Mouse (Mus musculus) mouse trophoblast stem cell (cell line): ENCODE measurements around the gene Cmss1.

Experiments
- in situ Hi-C, 2 experiments: fragments of 300-500 bp; cut with MseI, MboI; formaldehyde crosslinking; loops; 2 replicates in 1 of 2; 3 replicates in 1 of 2; pipeline ENCODE4 v1.15.1; 2025

Gene Cmss1

DNA sequence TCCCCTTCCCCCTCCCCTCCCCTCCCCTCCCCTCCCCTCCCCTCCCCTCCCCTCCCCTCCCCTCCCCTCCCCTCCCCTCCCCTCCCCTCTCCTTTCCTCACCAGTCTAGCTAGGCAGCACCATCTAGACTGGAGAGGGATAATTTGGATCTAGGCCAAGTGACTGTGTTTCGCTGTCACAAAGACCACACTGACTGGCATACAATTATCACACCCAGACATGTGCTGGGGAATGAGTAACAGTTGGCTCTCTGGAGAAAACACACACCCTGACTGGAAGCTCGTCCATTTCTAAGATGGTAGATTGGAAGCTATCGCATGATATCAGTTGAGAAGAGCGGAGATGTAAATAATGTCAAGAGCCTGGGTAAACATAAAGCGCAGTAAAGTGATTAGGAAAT lies 126.9 kb downstream of the Cmss1 start:
- in situ Hi-C loops, result no loop called here

GRCm38 (mm10) chr16:57478451-57478850 lies 128.2 kb downstream of the Cmss1 start:
- in situ Hi-C loops, result no loop called here

- in situ Hi-C loops, result no loop called here
Measured at GRCm38 (mm10) chr16:57473415-57474085, 133.1 kb downstream of the Cmss1 start.

GRCm38 (mm10) chr16:57471071-57471470 lies 135.6 kb downstream of the Cmss1 start:
- in situ Hi-C loops, result no loop called here

DNA sequence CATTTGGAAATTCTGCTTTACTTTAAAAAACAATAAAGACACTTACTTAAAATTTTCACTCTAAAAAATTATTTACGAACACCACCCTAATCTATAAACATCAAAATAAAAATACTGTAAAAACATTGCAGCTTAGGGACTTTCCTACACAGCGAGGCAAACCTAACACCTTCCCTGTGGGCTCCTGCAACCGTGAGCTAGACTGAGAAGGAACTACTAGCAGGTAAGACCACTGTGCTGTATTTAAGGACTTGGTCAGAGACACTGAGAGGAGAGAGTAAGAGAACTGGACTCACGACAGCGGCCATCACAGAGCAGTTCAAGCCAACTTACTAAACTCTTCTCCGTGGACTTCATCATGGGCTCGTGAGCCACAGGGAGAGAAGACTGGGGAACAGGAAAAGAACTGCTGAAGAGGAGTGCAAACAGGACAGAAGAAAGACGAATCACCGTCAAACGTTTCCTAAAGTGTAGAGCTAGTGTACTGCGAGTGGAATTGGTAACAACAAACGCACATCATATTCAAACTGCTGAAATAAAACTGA lies 136.3 kb downstream of the Cmss1 start:
- in situ Hi-C loops, result no loop called here

GRCm38 (mm10) chr16:57469869-57470268 lies 136.8 kb downstream of the Cmss1 start:
- in situ Hi-C loops, result no loop called here

- in situ Hi-C loops, result no loop called here
Measured at GRCm38 (mm10) chr16:57469301-57469700, 137.4 kb downstream of the Cmss1 start.

- in situ Hi-C loops, result no loop called here
Measured at GRCm38 (mm10) chr16:57465386-57465913, 141.2 kb downstream of the Cmss1 start.

DNA sequence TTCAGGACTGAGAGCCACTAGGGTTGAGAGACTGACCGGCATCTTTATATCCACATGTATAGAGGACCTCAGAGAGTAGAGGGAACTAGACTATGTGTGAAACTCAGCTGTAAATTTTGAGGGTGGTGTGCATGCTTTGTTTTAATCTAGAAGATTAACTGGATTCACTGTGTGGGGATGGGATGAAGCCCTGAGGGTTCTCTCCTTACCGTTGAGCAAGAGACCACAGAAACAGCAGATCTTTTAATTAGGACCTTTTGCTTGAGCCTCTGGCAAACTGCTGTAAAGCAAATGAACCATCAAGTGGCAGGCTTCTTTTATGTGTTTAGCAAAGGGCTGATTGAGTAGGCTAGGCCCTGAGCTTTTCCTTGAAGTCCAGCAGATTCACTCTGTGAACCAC lies 150.7 kb downstream of the Cmss1 start:
- in situ Hi-C loops, result no loop called here

- in situ Hi-C loops, result no loop called here
Measured at GRCm38 (mm10) chr16:57455573-57455972, 151.1 kb downstream of the Cmss1 start.

- in situ Hi-C loops, result no loop called here
Measured at GRCm38 (mm10) chr16:57454106-57454763, 152.4 kb downstream of the Cmss1 start.

DNA sequence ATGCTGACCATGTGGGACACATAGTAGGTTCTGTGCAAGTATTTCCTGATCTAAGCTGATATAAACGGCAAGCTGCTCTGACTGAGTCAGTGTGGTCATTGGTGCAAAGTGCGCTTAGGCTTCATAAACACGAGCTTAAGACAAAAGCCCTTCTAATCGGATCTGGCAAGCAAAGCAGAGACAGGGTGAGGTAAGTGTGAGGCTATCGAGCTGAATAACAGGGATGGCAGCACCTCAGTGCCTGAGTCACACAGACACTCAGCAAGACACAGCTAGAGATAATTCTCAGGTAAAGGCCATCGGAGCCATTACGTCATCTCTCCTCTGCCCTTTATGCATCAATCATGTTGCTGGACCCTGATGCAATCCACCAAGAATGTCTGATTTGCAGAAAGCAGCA lies 153.7 kb downstream of the Cmss1 start:
- in situ Hi-C loops, result no loop called here

DNA sequence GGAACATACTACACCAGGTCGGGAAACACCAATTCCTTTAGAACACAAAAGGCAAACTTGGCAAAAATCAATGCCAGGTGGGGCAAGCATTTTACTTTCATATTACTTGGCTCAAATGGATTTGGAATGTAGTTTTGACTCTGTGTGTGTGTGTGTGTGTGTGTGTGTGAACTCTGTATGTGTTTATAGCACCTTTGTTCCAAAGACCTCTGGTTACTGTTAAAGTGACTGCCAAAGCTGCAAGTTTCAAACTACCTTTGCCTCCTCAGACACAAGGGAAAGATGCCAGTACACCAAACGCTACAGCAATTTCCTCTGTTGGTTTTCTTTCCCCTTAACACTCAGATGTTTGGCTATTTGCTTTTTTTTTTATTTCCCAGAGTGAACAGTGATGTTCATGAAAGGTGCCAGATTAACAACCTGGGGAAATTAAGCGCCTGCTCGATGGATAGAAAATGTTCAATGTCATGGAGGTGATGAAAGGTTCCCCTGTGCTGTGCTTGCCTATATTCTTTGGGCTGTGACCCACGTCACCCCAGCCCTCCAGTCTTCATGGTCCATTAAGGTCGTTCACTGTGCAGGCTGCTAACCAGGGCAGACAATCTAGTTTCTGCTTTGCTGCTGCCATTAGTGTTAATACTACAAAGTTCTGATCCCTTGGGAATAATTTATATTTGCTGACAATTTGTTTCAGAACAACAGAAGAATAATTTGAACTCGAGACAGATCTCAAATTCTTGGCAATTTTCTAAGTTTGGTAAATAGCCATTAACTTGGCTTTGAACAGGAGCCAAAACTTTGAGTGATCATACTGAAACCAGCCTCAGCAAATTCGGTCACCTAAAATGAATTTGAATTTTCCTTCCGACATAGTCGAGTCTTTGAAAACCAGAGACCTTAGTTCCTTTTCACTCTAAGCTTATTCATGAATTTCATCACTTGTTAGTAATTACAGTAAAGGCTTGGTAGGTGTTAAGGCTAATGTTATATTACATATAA lies 161.3 kb downstream of the Cmss1 start:
- in situ Hi-C loops, result no loop called here

- in situ Hi-C loops, result no loop called here
Measured at GRCm38 (mm10) chr16:57440706-57441437, 165.8 kb downstream of the Cmss1 start.

GRCm38 (mm10) chr16:57439206-57439605 lies 167.5 kb downstream of the Cmss1 start:
- in situ Hi-C loops, result no loop called here

DNA sequence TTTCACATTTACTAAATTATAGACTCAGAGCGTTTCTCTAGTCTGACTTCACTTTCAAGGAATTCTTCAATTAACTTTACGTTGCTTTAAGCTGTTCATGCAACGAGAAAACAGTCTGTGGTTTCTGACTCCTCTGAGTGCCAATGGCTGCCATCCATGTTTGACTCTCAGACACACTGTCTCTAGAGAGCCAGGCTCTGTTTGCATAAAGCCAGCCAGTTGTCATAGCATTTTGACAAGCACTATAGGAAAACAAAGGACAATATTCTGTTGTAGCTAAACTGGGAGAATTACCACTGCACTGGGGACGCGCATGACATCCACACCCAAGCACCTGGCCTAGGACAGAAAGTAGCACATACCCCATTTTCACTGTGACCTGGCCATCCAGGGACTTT lies 168.4 kb downstream of the Cmss1 start:
- in situ Hi-C loops, result no loop called here

DNA sequence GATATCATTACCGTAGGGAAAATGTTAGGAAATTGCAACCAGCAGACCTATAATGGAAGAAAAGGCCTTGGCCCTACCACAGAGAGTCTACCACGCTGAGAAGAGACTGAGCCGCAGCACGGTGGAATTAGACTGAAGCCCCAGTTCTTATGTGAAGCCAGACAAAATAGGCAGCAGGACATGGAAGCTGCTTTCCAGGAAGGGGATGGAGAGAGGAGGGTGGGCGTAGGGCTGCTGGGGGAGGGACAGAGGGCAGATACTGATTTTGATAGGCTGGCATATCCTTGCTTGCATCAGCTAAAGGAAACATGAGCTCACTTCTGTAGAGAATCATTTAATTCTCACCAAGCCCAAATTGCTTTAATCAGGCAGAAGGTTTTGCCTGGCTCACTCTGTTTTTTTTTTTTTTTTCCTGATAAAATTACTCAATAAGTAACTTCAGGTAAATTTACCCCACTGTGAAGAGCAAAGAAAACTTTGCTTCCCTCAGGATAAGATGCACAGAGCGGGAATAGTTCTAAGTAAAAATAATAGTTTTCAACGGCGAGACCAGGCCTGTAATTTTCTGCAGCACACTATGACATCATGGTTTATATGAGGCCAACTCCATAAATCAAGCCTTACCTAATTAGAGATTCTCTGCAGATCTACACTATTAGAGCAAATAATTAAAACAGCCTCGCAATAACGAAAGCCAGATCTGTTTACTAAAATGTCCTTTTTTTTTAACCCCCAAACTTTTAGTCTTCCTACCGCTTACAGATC lies 169.0 kb downstream of the Cmss1 start:
- in situ Hi-C loops, result no loop called here

GRCm38 (mm10) chr16:57434640-57435039 lies 172.0 kb downstream of the Cmss1 start:
- in situ Hi-C loops, result no loop called here

- in situ Hi-C loops, result no loop called here
Measured at GRCm38 (mm10) chr16:57433671-57434070, 173.0 kb downstream of the Cmss1 start.

DNA sequence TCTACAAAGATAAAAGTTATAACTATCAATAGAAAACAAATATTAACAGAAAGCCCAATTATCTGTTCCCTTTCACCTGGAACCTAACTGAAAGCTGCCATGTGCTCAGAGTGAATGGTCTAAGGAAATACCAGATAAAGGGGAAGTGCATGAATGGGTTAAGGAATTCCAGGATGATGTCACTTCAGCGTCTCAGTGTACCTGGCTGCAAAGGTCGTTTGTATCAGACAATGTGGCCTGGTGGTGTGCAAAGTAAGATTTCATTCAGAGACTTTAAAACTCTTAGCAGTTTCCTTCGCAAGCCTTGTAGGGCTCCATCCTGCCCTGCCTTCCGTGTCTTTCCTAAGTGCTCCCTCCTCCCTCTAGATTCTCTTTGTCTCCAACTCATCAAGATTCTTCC lies 173.5 kb downstream of the Cmss1 start:
- in situ Hi-C loops, result no loop called here
